Mouse (Mus musculus): ENCODE measurements at regions not wholly inside any gene's neighbourhood (a gene's known extent, or its start where the extent isn't known, plus 50 kb on each side); places are given as distances from the start of the nearest gene placed in this dataset.

- no peak for DNase-seq
Measured at GRCm38 (mm10) chr13:40652916-40653315, 85.3 kb downstream of the Tfap2a start.

- DNase-seq: peak; percentile 4 to 15
Measured at GRCm38 (mm10) chr13:40651056-40651455, 87.1 kb downstream of the Tfap2a start.

GRCm38 (mm10) chr13:40650036-40650709, 88.0 kb downstream of the Tfap2a start:
- DNase-seq: no peak

GRCm38 (mm10) chr13:40649096-40650035, 88.8 kb downstream of the Tfap2a start:
- no peak for DNase-seq

GRCm38 (mm10) chr13:40646131-40646530, 92.0 kb downstream of the Tfap2a start:
- no peak for DNase-seq

- no peak for DNase-seq
Measured at GRCm38 (mm10) chr13:40645646-40646045, 92.5 kb downstream of the Tfap2a start.

- no peak for DNase-seq
Measured at GRCm38 (mm10) chr13:40642931-40643330, 95.2 kb downstream of the Tfap2a start.

- DNase-seq: no peak
Measured at GRCm38 (mm10) chr13:40637269-40637668, 100.9 kb downstream of the Tfap2a start.

GRCm38 (mm10) chr13:40617881-40618280, 120.3 kb downstream of the Tfap2a start:
- no peak for DNase-seq

GRCm38 (mm10) chr13:40608526-40608925, 129.7 kb downstream of the Tfap2a start:
- no peak for DNase-seq

- DNase-seq: no peak
Measured at GRCm38 (mm10) chr13:40606405-40607271, 131.5 kb downstream of the Tfap2a start.

- DNase-seq: no peak
Measured at GRCm38 (mm10) chr13:40605686-40606404, 132.3 kb downstream of the Tfap2a start.

GRCm38 (mm10) chr13:40574981-40575745, 163.0 kb downstream of the Tfap2a start:
- no peak for DNase-seq

GRCm38 (mm10) chr13:40569461-40569860, 168.7 kb downstream of the Tfap2a start:
- DNase-seq: no peak

- no peak for DNase-seq
Measured at GRCm38 (mm10) chr13:40567821-40568220, 170.4 kb downstream of the Tfap2a start.

GRCm38 (mm10) chr13:40564351-40564750, 173.8 kb downstream of the Tfap2a start:
- no peak for DNase-seq

- DNase-seq: no peak
Measured at GRCm38 (mm10) chr13:40554368-40554767, 183.8 kb downstream of the Tfap2a start.

- no peak for DNase-seq
Measured at GRCm38 (mm10) chr13:40525501-40525900, 164.3 kb upstream of the Ofcc1 start.

- no peak for DNase-seq
Measured at GRCm38 (mm10) chr13:40523115-40523514, 161.9 kb upstream of the Ofcc1 start.

- no peak for DNase-seq
Measured at GRCm38 (mm10) chr13:40518180-40518579, 156.9 kb upstream of the Ofcc1 start.

- DNase-seq: no peak
Measured at GRCm38 (mm10) chr13:40509290-40509689, 148.0 kb upstream of the Ofcc1 start.

Data from lung, adult 18-20 months (tissue).